10 mouse cellular contexts compared by ENCODE assay signal in the genomic region with DNA sequence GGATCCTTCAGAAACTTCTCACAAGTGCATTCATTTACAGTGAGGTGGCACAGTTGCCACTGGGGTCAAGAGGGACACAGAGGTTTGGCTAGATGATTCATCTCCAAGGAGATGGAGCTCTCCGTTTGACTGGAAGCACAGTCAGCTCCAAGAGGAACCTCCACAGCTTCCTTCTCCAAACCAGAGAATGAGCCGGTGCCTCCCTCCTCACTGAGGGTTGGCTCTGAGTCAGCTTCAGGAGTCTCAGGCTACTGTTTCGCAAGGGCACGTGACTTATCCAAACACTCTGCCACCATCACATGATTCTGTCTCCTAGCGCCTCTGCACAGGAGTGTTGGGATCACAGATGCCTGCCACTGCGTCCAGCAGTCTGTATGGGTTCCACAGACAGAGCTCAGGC.
DNase-seq lines count a peak whose midpoint lies in the region; ATAC-seq and TF ChIP-seq lines count a peak whose summit lies in the region.
"Had no signal": no experiment of that assay in that cellular context is flagged by ENCODE, and none has a peak within 500 bp of the region (broad histone marks: within the 10 kb centered on the region; RNA-seq: fewer than 3 reads in every experiment).

No protein-coding gene starts in this region.

- peaks cover 49% of the 10 kb centered on the region for H3K36me3 ChIP-seq in heart, postnatal 0 days (replicated peaks; ENCODE audit: control insufficient read depth, insufficient read depth, low read length)
- peaks cover 30% of the 10 kb centered on the region for H3K36me3 ChIP-seq in midbrain, embryonic 14.5 days (ENCODE audit: control insufficient read depth, insufficient read depth, low read length)
- no peaks in the 10 kb centered on the region for H3K36me3 ChIP-seq in midbrain, embryonic 16.5 days (ENCODE audit: control insufficient read depth, insufficient read depth, low read length)

- H3K27ac ChIP-seq in heart, postnatal 0 days (ENCODE audit: low read depth): peak overlapping the region; percentile 6; the same call in 1 of the 2 replicates
- H3K27ac ChIP-seq in midbrain, embryonic 14.5 days (replicated peaks; ENCODE audit: low read depth, low read length): 0 out of 2 replicates have a peak overlapping the region, but pooled peaks have one; percentile 8
- H3K27ac ChIP-seq in midbrain, embryonic 16.5 days (ENCODE audit: low read length): no peak overlapping the region
- H3K27ac ChIP-seq in embryonic fibroblast, embryonic 13.5 days (ENCODE audit: insufficient read depth, low read length): 0 out of 2 replicates have a peak overlapping the region, but pooled peaks have one; percentile 20
- H3K27ac ChIP-seq: hindbrain, postnatal 0 days; midbrain, embryonic 13.5 days had no signal

- no peak overlapping the region for H3K4me2 ChIP-seq in heart, postnatal 0 days (ENCODE audit: low read depth, low read length)
- H3K4me2 ChIP-seq in midbrain, embryonic 14.5 days (ENCODE audit: low read length): no peak overlapping the region
- H3K4me2 ChIP-seq in midbrain, embryonic 16.5 days (ENCODE audit: low read length): no peak overlapping the region
- H3K4me2 ChIP-seq: midbrain, embryonic 13.5 days had no signal

- H3K9ac ChIP-seq in heart, postnatal 0 days (replicated peaks; ENCODE audit: low read depth, low read length): no peak overlapping the region
- H3K9ac ChIP-seq in midbrain, embryonic 14.5 days (replicated peaks; ENCODE audit: low read length): no peak overlapping the region
- no peak overlapping the region for H3K9ac ChIP-seq in midbrain, embryonic 16.5 days (ENCODE audit: low read depth, low read length)
- H3K9ac ChIP-seq: midbrain, embryonic 13.5 days had no signal

- TF ChIP-seq EP300 in heart, postnatal 0 days (IDR thresholded peaks at IDR 0.05; ENCODE audit: low read depth): no peak

- intact Hi-C loops in heart, postnatal 14 days (cut with DNase I): no loop called here

- no peak for DNase-seq in heart, postnatal 0 days (ENCODE audit: low spot score)
- no peak for DNase-seq in heart, postnatal 14 days
- no peak for DNase-seq in midbrain, embryonic 14.5 days
- DNase-seq in gastrocnemius, postnatal 25 days: no peak

- TF ChIP-seq POLR2A in embryonic fibroblast, embryonic 13.5 days (IDR thresholded peaks at IDR 0.05; ENCODE audit: low read depth, low read length): no peak

- TF ChIP-seq CTCF in heart, postnatal 0 days (IDR thresholded peaks at IDR 0.05; ENCODE audit: low read depth): no peak
- no peak for TF ChIP-seq CTCF in embryonic fibroblast, embryonic 13.5 days (IDR thresholded peaks at IDR 0.05; ENCODE audit: borderline replicate concordance, insufficient read depth, low read length)

- ATAC-seq in heart, postnatal 0 days (ENCODE audit: insufficient read depth, low read depth): peak; percentile 49; the same call in 1 of the 2 replicates
- ATAC-seq in midbrain, embryonic 14.5 days (ENCODE audit: low FRiP score, low TSS enrichment): no peak
- ATAC-seq in midbrain, embryonic 16.5 days: no peak
- ATAC-seq in megakaryocyte progenitor cell, adult 5-6 weeks (replicated peaks; ENCODE audit: poor library complexity): peak; percentile 69
- no peak for ATAC-seq in megakaryocyte-erythroid progenitor cell, adult 5-6 weeks (replicated peaks; ENCODE audit: low FRiP score, low TSS enrichment, poor library complexity, severe bottlenecking)
- ATAC-seq: hindbrain, postnatal 0 days; midbrain, embryonic 13.5 days had no signal

- H3K9me3 ChIP-seq in heart, postnatal 0 days (replicated peaks; ENCODE audit: control insufficient read depth, low read length): no peaks in the 10 kb centered on the region
- no peaks in the 10 kb centered on the region for H3K9me3 ChIP-seq in midbrain, embryonic 14.5 days (ENCODE audit: control insufficient read depth, low read length)
- no peaks in the 10 kb centered on the region for H3K9me3 ChIP-seq in midbrain, embryonic 16.5 days (replicated peaks; ENCODE audit: control insufficient read depth, low read length, poor library complexity, severe bottlenecking)
- H3K9me3 ChIP-seq: midbrain, embryonic 13.5 days had no signal

- WGBS in heart, postnatal 0 days: 53% methylated on average over 6 of the region's 6 CpGs
- 85% methylated on average over 6 of the region's 6 CpGs for WGBS in midbrain, embryonic 14.5 days
- 87% methylated on average over 6 of the region's 6 CpGs for WGBS in midbrain, embryonic 16.5 days

- no peaks in the 10 kb centered on the region for H3K4me1 ChIP-seq in heart, postnatal 0 days (ENCODE audit: control insufficient read depth, insufficient read depth)
- peaks cover 9% of the 10 kb centered on the region for H3K4me1 ChIP-seq in midbrain, embryonic 14.5 days (ENCODE audit: control insufficient read depth, insufficient read depth, low read length)
- peaks cover 6% of the 10 kb centered on the region for H3K4me1 ChIP-seq in midbrain, embryonic 16.5 days (ENCODE audit: control insufficient read depth, insufficient read depth, low read length)
- peaks cover 7% of the 10 kb centered on the region for H3K4me1 ChIP-seq in embryonic fibroblast, embryonic 13.5 days (ENCODE audit: control insufficient read depth, insufficient read depth, low read length)

- H3K4me3 ChIP-seq in heart, postnatal 0 days (ENCODE audit: low read depth, low read length): no peak overlapping the region
- no peak overlapping the region for H3K4me3 ChIP-seq in midbrain, embryonic 14.5 days (replicated peaks; ENCODE audit: low read depth, low read length)
- no peak overlapping the region for H3K4me3 ChIP-seq in midbrain, embryonic 16.5 days (ENCODE audit: low read depth, low read length)
- no peak overlapping the region for H3K4me3 ChIP-seq in embryonic fibroblast, embryonic 13.5 days (ENCODE audit: insufficient read depth, low read length)
- H3K4me3 ChIP-seq: midbrain, embryonic 13.5 days had no signal

- H3K27me3 ChIP-seq in heart, postnatal 0 days (ENCODE audit: control insufficient read depth, insufficient read depth, low read length): no peaks in the 10 kb centered on the region
- H3K27me3 ChIP-seq in midbrain, embryonic 14.5 days (ENCODE audit: control insufficient read depth, insufficient read depth, low read length): no peaks in the 10 kb centered on the region
- no peaks in the 10 kb centered on the region for H3K27me3 ChIP-seq in midbrain, embryonic 16.5 days (ENCODE audit: control insufficient read depth, insufficient read depth, low read depth, low read length)
- H3K27me3 ChIP-seq: midbrain, embryonic 13.5 days had no signal

Comparison
In these comparisons a context has a peak if more than half of its experiments do, and no peak if none do; other contexts are left out.
1. ATAC-seq: peak in heart, postnatal 0 days (single experiment) and megakaryocyte progenitor cell, adult 5-6 weeks (single experiment); none in midbrain, embryonic 14.5 days (single experiment), midbrain, embryonic 16.5 days (single experiment) and megakaryocyte-erythroid progenitor cell, adult 5-6 weeks (single experiment).